Mouse (Mus musculus) gastrocnemius, postnatal 36 days (tissue): ENCODE data around the gene Sspo. TPM values are rescaled to one million over a fixed set of nuclear protein-coding genes. Genes with fewer than 3 reads are reported as not detected.

Experiments
- DNase-seq, 2 experiments: peaks; one replicate each; pipeline ENCODE4 v3.0.0; 2022
- intact Hi-C: fragments of 180-260 bp; cut with DNase I; formaldehyde crosslinking; loops from one replicate; pipeline ENCODE4 v1.15.1; 2025
- total RNA-seq, 2 experiments: library from RNA; stranded (reverse); gene quantifications; 2 replicates each; pipeline ENCODE4 v1.2.3; 2021

The Sspo gene
- total RNA-seq, 2 experiments from 2014 or later = 0.39 to 0.54 TPM

DNA sequence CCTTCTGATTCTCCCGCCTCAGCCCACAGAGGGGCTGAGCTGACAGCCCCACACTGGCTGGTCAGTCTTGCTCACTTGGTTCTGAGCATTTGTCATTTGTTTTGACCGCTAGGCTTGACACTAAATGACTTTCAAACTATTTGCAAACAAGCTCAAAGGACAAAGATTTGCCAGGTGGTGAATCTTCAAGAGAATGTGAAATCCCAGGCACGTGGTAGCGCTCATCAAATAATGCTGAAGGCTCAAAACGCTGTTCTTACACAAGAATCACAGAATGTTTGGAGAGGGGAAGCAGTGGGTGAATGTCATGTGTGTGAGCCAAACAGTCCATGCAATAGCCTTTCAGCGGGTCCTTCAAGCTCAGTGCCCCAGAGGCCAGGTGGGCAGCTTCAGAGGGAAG lies 13.4 kb upstream of the Sspo start:
- intact Hi-C loops = no loop called here
- DNase-seq = no peak

GRCm38 (mm10) chr6:48435111-48435510 lies 12.9 kb upstream of the Sspo start:
- DNase-seq = no peak
- intact Hi-C loops = no loop called here

- no peak for DNase-seq
- intact Hi-C loops = no loop called here
These were observed 12.2 kb upstream of the Sspo start for GRCm38 (mm10) chr6:48435706-48436349.

- intact Hi-C loops = no loop called here
These were observed 10.2 kb upstream of the Sspo start for GRCm38 (mm10) chr6:48437679-48438376.

GRCm38 (mm10) chr6:48438475-48439125 lies 9.4 kb upstream of the Sspo start:
- no peak for DNase-seq
- intact Hi-C loops = no loop called here

More at GRCm38 (mm10) chr6:48437679-48438376, 10.2 kb upstream of the Sspo start:
- DNase-seq = no peak

GRCm38 (mm10) chr6:48439654-48440053 lies 8.4 kb upstream of the Sspo start:
- no peak for DNase-seq
- intact Hi-C loops = no loop called here

GRCm38 (mm10) chr6:48440306-48441014 lies 7.6 kb upstream of the Sspo start:
- DNase-seq = no peak
- intact Hi-C loops = no loop called here

- intact Hi-C loops = loop anchor here (2.0 kb wide), 2 partner anchors 47 to 61 kb away; no protein-coding TSS in a partner anchor
- DNase-seq = peak; percentile 92 to 95
These were observed 4.3 kb upstream of the Sspo start for GRCm38 (mm10) chr6:48443592-48444309.

- intact Hi-C loops = loop anchor here (2.0 kb wide), 1 partner anchor 60 kb away; no protein-coding TSS in a partner anchor
- DNase-seq = peak; percentile 49 to 77
These were observed 3.5 kb upstream of the Sspo start for GRCm38 (mm10) chr6:48444310-48445180.

- DNase-seq = peak; percentile 35 to 66
- intact Hi-C loops = loop anchor here (2.0 kb wide), 1 partner anchor 59 kb away; no protein-coding TSS in a partner anchor
These were observed 2.6 kb upstream of the Sspo start, which contains the start of gene Zfp467 for GRCm38 (mm10) chr6:48445181-48446101. TSS of gene Zfp467 (minus strand) at chr6:48445825.

DNA sequence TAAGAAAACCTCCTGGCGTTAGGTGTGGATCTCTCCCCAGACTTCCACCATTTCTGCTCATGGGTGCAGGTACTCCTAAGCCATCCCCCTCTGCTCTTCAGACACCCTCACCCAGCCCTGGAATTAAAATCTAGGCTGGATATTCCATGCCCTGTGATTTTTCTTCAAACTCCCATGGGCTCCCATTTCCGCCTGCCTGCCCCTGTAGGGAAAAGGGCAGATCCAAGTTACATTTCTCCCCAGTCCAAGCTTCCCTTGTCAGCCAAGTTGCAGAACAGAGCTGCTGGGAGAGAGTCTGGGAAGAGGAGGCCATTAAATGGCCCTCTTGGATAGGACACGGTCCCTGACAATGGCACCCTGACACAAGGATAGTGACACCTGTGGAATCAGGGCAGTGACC lies 1.8 kb upstream of the Sspo start:
- intact Hi-C loops = no loop called here
- no peak for DNase-seq

DNA sequence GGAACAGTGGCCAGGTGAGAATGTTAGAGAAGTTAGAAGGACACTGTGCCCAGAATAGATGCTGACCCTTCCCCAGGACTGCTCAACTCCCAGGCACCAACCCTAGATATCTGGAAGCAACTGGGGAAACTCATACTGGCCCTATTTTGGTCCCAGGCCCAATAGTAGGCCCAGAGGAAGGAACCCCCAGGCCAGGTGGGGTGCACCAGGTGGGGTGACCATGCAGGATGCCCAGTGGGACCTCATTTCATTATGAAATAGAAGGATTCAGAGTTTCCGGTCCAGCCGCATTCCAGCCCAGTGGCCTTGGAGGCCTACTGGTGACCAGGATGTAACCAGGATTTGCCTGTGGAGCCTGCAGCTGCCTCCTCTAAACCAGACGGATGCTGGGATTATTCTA lies 1.1 kb upstream of the Sspo start:
- intact Hi-C loops = no loop called here
- no peak for DNase-seq

GRCm38 (mm10) chr6:48448527-48448926 lies 498 bp downstream of the Sspo start:
- DNase-seq = no peak
- intact Hi-C loops = no loop called here

GRCm38 (mm10) chr6:48452151-48452550 lies 4.1 kb downstream of the Sspo start:
- DNase-seq = no peak

DNA sequence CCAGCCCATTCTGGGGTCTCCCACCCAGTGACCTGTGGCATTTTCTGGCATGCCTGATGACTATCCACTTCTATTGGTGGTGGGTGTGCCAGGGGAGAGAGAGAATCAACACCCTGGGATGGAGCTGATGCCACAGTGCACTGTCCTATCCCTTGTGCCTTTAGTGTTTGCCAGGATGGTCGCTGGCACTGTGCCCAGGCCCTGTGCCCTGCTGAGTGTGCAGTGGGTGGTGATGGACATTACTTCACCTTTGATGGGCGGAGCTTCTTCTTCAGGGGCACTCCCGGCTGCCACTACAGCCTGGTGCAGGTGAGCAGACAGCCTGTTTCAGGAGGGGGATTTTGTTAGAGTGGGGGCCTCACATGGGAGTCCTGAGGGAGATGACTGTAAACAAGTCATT lies 4.7 kb downstream of the Sspo start:
- intact Hi-C loops = no loop called here

More at GRCm38 (mm10) chr6:48452151-48452550, 4.1 kb downstream of the Sspo start:
- intact Hi-C loops = no loop called here

GRCm38 (mm10) chr6:48464966-48465679 lies 17.1 kb downstream of the Sspo start:
- no peak for DNase-seq
- intact Hi-C loops = no loop called here

More for the DNA sequence above, 4.7 kb downstream of the Sspo start:
- DNase-seq = no peak

DNA sequence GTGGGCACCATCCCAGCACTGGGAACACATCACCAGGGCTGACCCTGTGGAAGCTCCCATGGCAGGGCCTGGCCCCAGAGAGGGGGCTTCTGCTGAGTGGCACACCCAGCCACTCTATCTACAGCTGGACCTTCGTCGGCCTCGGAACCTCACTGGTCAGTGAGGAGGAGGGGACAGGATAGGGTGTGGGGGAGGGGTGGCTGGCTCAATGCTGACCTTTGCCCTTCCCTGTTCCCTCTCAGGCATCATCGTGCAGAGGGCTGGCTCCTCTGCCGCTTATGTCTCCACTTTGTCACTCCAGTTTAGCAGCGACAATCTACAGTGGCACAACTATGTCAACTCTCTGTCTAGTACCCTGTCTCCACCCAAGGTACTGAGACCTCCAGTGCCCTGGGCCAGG lies 18.7 kb downstream of the Sspo start:
- intact Hi-C loops = no loop called here

More for the DNA sequence above, 18.7 kb downstream of the Sspo start:
- no peak for DNase-seq
